Mouse (Mus musculus) C2C12 (cell line): ENCODE results near the gene Prdx1.

Source experiments
- CTCF ChIP-seq: IDR thresholded peaks from one replicate; pipeline ENCODE4 v1.5.1; 2011; ENCODE audit not compliant: control insufficient read depth, insufficient read depth, insufficient read length
- USF1 ChIP-seq: IDR thresholded peaks from one replicate; pipeline ENCODE4 v1.6.1; 2011; ENCODE audit warnings: low read depth, mild to moderate bottlenecking, control low read depth, moderate library complexity

- no peak for TF ChIP-seq CTCF
- no peak for TF ChIP-seq USF1
Observed at GRCm38 (mm10) chr4:116721098-116721628, 35.8 kb downstream of the Prdx1 start.
